Mouse (Mus musculus) cerebellum, adult 2 months (tissue): ENCODE measurements at regions not wholly inside any gene's neighbourhood (a gene's known extent, or its start where the extent isn't known, plus 50 kb on each side); places are given as distances from the start of the nearest gene placed in this dataset.
"Not testable (repeated sequence)": the region's sequence is repeated elsewhere in the genome, so short reads cannot be mapped to it uniquely, and the experiment has no call there.

ENCODE experiments used
- DNase-seq, 2 experiments: peaks; one replicate each; pipeline ENCODE4 v3.0.0; 2021
- H3K27ac ChIP-seq: fragments of 200-500 bp; 2 replicates; pipeline ENCODE4 v1.5.1; 2012; ENCODE audit warnings: low read length, control low read depth, inconsistent platforms; ENCODE audit not compliant: insufficient read depth
- H3K27me3 ChIP-seq: fragments of 200-500 bp; 2 replicates; pipeline ENCODE4 v1.6.1; 2012; ENCODE audit warnings: inconsistent platforms, mild to moderate bottlenecking, low read length, moderate library complexity; ENCODE audit not compliant: control insufficient read depth, insufficient read depth
- H3K4me1 ChIP-seq: fragments of 200-500 bp; 2 replicates; pipeline ENCODE4 v1.6.1; 2011; ENCODE audit warnings: low read length; ENCODE audit not compliant: control insufficient read depth, insufficient read depth
- H3K4me3 ChIP-seq: fragments of 200-500 bp; replicated peaks from 2 replicates; pipeline ENCODE3; 2011; ENCODE audit warnings: mild to moderate bottlenecking, low read depth, low read length, control low read depth; ENCODE audit not compliant: insufficient read depth
- CTCF ChIP-seq: fragments of 200-500 bp; IDR thresholded peaks from 2 replicates; pipeline ENCODE4 v1.5.1; 2011; ENCODE audit warnings: low read depth, mild to moderate bottlenecking, control low read depth, low read length, moderate library complexity, borderline replicate concordance; ENCODE audit not compliant: insufficient read depth
- POLR2A ChIP-seq: fragments of 200-500 bp; IDR thresholded peaks from 2 replicates; pipeline ENCODE4 v1.6.1; 2011; ENCODE audit warnings: low read length, control low read depth, borderline replicate concordance; ENCODE audit not compliant: insufficient read depth
- WGBS: fragments of 180-500 bp; shearing (Covaris S2); methylation state at CpG from one replicate; pipeline ENCODE4 v1.1.7; 2018; 5-methylcytosine and 5-hydroxymethylcytosine counted together

- 77% methylated on average over 2 of the region's 2 CpGs for whole genome bisulfite sequencing
- no peak for DNase-seq
- H3K27ac ChIP-seq = no peak overlapping the region
Observed at GRCm38 (mm10) chr6:22474011-22474410, 118.0 kb upstream of the Fam3c start.

DNA sequence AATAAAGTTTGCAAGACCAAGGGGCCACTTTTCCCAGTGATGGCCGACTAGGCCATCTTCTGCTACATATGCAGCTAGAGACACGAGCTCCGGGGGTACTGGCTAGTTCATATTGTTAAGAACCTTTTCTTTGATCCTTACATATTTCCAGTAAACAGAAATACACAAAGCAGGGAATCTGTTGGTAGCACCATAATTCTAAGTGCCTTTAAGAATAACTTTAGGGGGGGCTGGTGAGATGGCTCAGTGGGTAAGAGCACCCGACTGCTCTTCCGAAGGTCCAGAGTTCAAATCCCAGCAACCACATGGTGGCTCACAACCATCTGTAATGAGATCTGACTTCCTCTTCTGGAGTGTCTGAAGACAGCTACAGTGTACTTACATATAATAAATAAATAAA lies 116.4 kb upstream of the Fam3c start:
- DNase-seq, H3K4me3 ChIP-seq, H3K4me1 ChIP-seq, H3K27me3 ChIP-seq, H3K27ac ChIP-seq: not testable (repeated sequence)
- 85% methylated on average over 5 of the region's 5 CpGs for WGBS

More at GRCm38 (mm10) chr6:22474011-22474410, 118.0 kb upstream of the Fam3c start:
- no peaks in the 10 kb centered on the region for H3K4me1 ChIP-seq
- H3K4me3 ChIP-seq = no peak overlapping the region
- no peak for TF ChIP-seq POLR2A
- TF ChIP-seq CTCF = no peak
- H3K27me3 ChIP-seq = no peaks in the 10 kb centered on the region

- no peak overlapping the region for H3K27ac ChIP-seq
- no peak for TF ChIP-seq CTCF
- TF ChIP-seq POLR2A = no peak
- H3K4me3 ChIP-seq = no peak overlapping the region
- no peaks in the 10 kb centered on the region for H3K4me1 ChIP-seq
- H3K27me3 ChIP-seq = no peaks in the 10 kb centered on the region
- 90% methylated on average over 11 of the region's 11 CpGs for WGBS
- no peak for DNase-seq
Observed at GRCm38 (mm10) chr6:22467334-22467993, 111.4 kb upstream of the Fam3c start.

DNA sequence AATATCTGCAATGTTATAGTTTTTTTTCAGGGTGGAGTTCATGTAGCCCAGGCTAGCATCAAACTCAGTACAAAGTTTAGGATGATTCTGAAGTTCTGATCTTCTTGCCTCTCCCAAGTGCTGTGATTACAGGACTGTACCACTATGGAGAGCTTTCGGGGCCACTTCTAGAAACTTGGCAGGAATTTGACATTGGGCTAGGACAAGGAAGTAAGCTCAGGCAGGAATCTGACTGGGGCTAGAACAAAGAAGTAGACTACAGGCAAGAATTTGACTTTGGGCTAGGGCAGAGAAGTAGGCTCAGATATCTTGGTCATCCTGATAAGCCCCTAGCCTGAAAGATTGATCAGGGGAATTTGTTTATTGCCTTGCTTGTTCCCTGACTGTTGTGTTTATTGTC lies 109.9 kb upstream of the Fam3c start:
- TF ChIP-seq CTCF (no peak), POLR2A (no peak)
- 77% methylated on average over 1 of the region's 1 CpGs for WGBS
- Histone ChIP-seq H3K4me3 (no peak overlapping the region), H3K27me3 (no peaks in the 10 kb centered on the region), H3K4me1 (no peaks in the 10 kb centered on the region), H3K27ac (no peak overlapping the region)
- DNase-seq = no peak

- Histone ChIP-seq H3K4me1 (no peaks in the 10 kb centered on the region), H3K4me3 (no peak overlapping the region), H3K27me3 (no peaks in the 10 kb centered on the region), H3K27ac (no peak overlapping the region)
- DNase-seq = no peak
- 82% methylated on average over 7 of the region's 7 CpGs for WGBS
- no peak for TF ChIP-seq POLR2A
Observed at GRCm38 (mm10) chr6:22459440-22460016, 103.5 kb upstream of the Fam3c start.

DNA sequence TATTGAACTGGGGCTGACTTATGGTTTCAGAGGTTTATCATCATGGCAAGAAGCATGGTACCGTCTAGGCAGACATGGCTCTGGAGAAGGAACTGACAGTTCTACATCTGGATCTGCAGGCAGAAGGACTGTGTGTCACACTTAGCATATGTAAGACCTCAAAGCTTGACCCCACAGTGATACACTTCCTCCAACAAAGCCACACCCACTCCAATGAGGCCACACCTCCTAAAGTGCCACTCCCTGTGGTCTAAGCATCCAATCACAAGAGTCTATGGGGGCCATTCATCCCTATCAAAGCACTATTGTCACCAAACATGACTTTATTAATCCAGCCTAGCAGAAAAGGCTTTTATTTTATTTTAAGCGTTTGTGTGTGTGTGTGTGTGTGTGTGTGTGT lies 96.2 kb upstream of the Fam3c start:
- no peak for DNase-seq
- TF ChIP-seq CTCF = no peak
- no peaks in the 10 kb centered on the region for H3K27me3 ChIP-seq
- 81% methylated on average over 2 of the region's 2 CpGs for WGBS
- no peak overlapping the region for H3K4me3 ChIP-seq
- no peaks in the 10 kb centered on the region for H3K4me1 ChIP-seq
- H3K27ac ChIP-seq = no peak overlapping the region

GRCm38 (mm10) chr6:22450501-22450900 lies 94.5 kb upstream of the Fam3c start:
- Histone ChIP-seq H3K4me3 (no peak overlapping the region), H3K27me3 (no peaks in the 10 kb centered on the region), H3K4me1 (no peaks in the 10 kb centered on the region), H3K27ac (no peak overlapping the region)
- TF ChIP-seq POLR2A (no peak), CTCF (no peak)
- no peak for DNase-seq

- Histone ChIP-seq H3K4me1 (no peaks in the 10 kb centered on the region), H3K4me3 (no peak overlapping the region), H3K27ac (no peak overlapping the region), H3K27me3 (no peaks in the 10 kb centered on the region)
- DNase-seq = no peak
- WGBS = 89% methylated on average over 9 of the region's 9 CpGs
- TF ChIP-seq CTCF = no peak
- TF ChIP-seq POLR2A = no peak
Observed at GRCm38 (mm10) chr6:22448906-22449305, 92.9 kb upstream of the Fam3c start.
